Mouse (Mus musculus): ENCODE data around the gene Cald1. TPM values are rescaled to one million over a fixed set of nuclear protein-coding genes. Genes with fewer than 3 reads are reported as not detected.

Gene Cald1
- total RNA-seq, 2 experiments from 2014 or later, result 70.2 to 87.0 TPM

- no peak for DNase-seq
These were observed 120.9 kb downstream of the Cald1 start for GRCm38 (mm10) chr6:34719141-34719680.

GRCm38 (mm10) chr6:34720447-34720846 lies 122.1 kb downstream of the Cald1 start:
- no peak for DNase-seq

GRCm38 (mm10) chr6:34721740-34722139 lies 123.4 kb downstream of the Cald1 start:
- no peak for DNase-seq

- DNase-seq, result no peak
These were observed 124.4 kb downstream of the Cald1 start for GRCm38 (mm10) chr6:34722660-34723059.

GRCm38 (mm10) chr6:34723250-34723904 lies 125.1 kb downstream of the Cald1 start:
- DNase-seq, result no peak

GRCm38 (mm10) chr6:34725660-34726059 lies 127.4 kb downstream of the Cald1 start:
- no peak for DNase-seq

- no peak for DNase-seq
These were observed 127.8 kb downstream of the Cald1 start for GRCm38 (mm10) chr6:34726104-34726503.

- no peak for DNase-seq
These were observed 129.2 kb downstream of the Cald1 start for GRCm38 (mm10) chr6:34727316-34727983.

GRCm38 (mm10) chr6:34729449-34730151 lies 131.3 kb downstream of the Cald1 start:
- no peak for DNase-seq

GRCm38 (mm10) chr6:34731007-34731406 lies 132.7 kb downstream of the Cald1 start:
- no peak for DNase-seq

GRCm38 (mm10) chr6:34731529-34731928 lies 133.2 kb downstream of the Cald1 start:
- no peak for DNase-seq

GRCm38 (mm10) chr6:34734940-34735695 lies 136.8 kb downstream of the Cald1 start:
- no peak for DNase-seq

GRCm38 (mm10) chr6:34736934-34737333 lies 138.6 kb downstream of the Cald1 start:
- DNase-seq, result no peak

- DNase-seq, result no peak
These were observed 145.6 kb downstream of the Cald1 start for GRCm38 (mm10) chr6:34743946-34744345.

- no peak for DNase-seq
These were observed 149.5 kb downstream of the Cald1 start for GRCm38 (mm10) chr6:34747846-34748245.

- no peak for DNase-seq
These were observed 150.3 kb downstream of the Cald1 start for GRCm38 (mm10) chr6:34748566-34748965.

- DNase-seq, result no peak
These were observed 151.2 kb downstream of the Cald1 start for GRCm38 (mm10) chr6:34749526-34749925.

GRCm38 (mm10) chr6:34750487-34751120 lies 152.3 kb downstream of the Cald1 start:
- DNase-seq, result no peak

- DNase-seq, result no peak
These were observed 153.3 kb downstream of the Cald1 start for GRCm38 (mm10) chr6:34751625-34752024.

- peak; percentile 33 for DNase-seq
These were observed 156.1 kb downstream of the Cald1 start for GRCm38 (mm10) chr6:34754448-34754847.

GRCm38 (mm10) chr6:34758340-34758739 lies 160.0 kb downstream of the Cald1 start:
- no peak for DNase-seq

GRCm38 (mm10) chr6:34760023-34760422 lies 161.7 kb downstream of the Cald1 start:
- DNase-seq, result peak; percentile 40
